Mouse (Mus musculus) cerebellum, adult 2 months (tissue): ENCODE results near the gene Gpc6.

Experiments
- CTCF ChIP-seq: fragments of 200-500 bp; IDR thresholded peaks from 2 replicates; pipeline ENCODE4 v1.5.1; 2011; ENCODE audit warnings: low read depth, mild to moderate bottlenecking, control low read depth, low read length, moderate library complexity, borderline replicate concordance; ENCODE audit not compliant: insufficient read depth
- POLR2A ChIP-seq: fragments of 200-500 bp; IDR thresholded peaks from 2 replicates; pipeline ENCODE4 v1.6.1; 2011; ENCODE audit warnings: low read length, control low read depth, borderline replicate concordance; ENCODE audit not compliant: insufficient read depth

GRCm38 (mm10) chr14:117041017-117041416 is 115.9 kb downstream of the Gpc6 start:
- TF ChIP-seq CTCF (no peak), POLR2A (no peak)
